Mouse (Mus musculus): Measurements from ENCODE around the gene Olfr1032.
"Not testable (repeated sequence)": the region's sequence is repeated elsewhere in the genome, so short reads cannot be mapped to it uniquely, and the experiment has no call there.

The Olfr1032 gene

DNA sequence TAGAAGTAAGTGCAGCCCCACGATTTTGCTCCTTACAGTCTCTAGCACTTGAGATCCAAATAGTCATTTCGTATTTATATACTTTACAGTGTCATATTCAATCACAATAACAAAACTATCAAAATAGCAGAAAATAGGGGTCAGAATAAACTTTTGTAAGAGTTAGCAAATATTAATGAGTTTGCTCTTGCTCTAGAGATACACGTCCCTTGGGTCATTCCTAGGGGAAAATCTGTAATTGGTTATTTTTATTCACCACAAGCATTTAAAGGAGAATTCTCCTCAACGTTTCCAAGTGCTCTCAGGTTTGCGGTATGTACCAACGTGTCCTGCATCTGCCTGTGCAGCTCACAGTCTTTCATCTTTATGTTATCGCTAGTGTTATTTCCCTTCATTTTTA lies at the start of gene Olfr1032:
Gene Olfr1032 (plus strand): TSS at position 301 of the 400 bp plus-strand sequence.
- DNase-seq (ENCODE audit: low spot score), result no peak

DNA sequence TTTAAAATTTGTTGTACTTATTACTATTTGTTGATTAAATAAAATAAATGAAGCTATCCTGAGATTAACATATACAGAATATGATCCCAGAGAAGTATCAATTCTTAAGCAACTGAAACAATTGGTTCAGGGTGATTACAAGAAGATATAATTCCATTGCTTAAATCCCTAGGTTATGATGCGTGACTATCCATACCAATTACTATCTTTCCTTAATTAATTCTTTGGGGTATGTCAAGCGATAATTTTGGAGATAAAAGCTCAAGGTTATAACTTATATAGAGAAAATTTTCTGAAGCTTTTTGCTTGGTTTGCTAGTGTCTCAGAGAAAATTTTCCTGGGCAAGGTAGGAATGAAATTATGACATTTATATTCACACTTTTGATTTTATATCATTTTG lies 31.7 kb upstream of the Olfr1032 start, which contains the start of gene Olfr1029:
Gene Olfr1029 (plus strand): TSS at position 301 of the 400 bp plus-strand sequence.
- DNase-seq (ENCODE audit: low spot score), result no peak

DNA sequence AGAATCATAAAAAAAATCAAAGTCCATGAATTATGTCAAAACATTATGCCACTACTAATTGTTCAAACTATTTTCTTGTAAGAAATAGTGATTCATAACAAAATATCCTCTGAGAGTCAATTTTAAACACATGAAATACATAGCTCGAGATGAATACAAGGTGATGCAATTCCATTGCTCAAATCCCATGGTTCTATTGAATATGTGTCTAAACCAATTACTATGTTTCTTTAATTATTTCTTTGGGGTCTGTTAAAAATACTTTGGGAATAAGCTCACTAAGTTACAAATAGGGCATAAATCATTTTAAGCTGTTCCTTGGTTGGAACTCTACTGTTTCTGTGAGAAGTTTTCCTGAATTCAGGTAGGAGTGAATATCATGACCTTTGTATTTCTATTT lies 26.4 kb upstream of the Olfr1032 start, which contains the start of gene Olfr1030:
Gene Olfr1030 (plus strand): TSS at position 301 of the 400 bp plus-strand sequence.
- no peak for DNase-seq (ENCODE audit: low spot score)

DNA sequence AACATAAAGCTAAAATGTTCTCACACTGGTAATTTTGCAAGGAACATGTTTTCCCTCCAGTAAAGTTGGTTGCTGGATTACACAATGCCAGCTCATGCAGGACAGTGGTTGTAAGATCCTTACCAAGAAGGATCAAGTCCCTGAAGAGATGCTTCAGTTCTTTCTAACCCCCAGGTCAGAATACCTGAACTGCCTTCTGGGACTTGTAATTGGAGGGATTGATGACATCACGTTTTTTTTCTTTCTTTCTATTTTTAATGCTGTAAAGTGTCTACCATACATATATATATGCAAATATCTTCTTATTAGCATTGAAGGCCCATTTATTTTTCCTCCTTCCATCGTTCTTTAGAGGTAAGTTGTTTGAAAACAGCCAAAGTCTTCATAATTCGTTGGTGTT lies 15.3 kb upstream of the Olfr1032 start, which contains the start of gene Olfr1031:
Gene Olfr1031 (plus strand): TSS at position 301 of the 400 bp plus-strand sequence.
- no peak for DNase-seq (ENCODE audit: low spot score)

DNA sequence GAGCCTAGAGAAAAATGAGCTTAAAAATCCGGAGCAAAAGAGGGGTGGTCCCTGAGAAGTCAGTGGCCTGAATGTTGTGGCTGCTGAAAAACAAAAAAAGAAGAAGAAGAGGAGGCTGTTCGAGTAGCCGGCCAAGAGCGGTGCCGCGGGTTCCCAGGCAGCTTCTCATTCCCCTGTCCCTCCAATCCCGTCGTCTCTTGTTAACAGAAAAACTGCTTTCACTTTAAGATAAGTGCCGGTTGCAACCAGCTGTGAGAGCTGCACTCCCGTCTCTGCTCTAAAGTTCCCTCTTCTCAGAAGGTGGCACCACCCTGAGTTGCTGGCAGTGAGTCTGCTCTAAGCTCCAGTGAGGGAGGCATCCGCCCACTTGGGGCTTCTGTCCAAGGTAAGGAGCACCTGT lies 15.1 kb downstream of the Olfr1032 start, which contains the start of gene Olfr1033:
Gene Olfr1033 (plus strand): TSS at position 228 of the 400 bp plus-strand sequence.
- DNase-seq (ENCODE audit: low spot score), result not testable (repeated sequence)

DNA sequence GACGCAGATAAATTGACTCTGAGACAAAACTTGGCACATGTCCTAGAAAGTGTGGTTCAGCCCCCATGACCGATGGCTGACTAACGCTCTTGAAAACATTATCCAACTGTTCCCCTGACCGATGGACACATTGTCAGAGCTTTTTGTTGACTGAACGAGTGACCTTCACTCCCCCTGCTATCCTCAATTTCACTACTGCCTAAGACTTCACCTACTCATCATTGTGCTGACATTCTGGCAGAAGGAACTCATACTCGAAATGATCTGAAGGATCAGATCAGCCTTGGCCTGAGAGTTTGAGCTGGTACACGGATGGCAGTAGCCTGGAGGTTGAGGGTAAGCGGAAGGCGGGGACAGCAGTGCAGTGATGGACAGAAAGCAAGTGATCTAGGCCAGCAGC lies 16.2 kb downstream of the Olfr1032 start:
- not testable (repeated sequence) for DNase-seq (ENCODE audit: low spot score)

DNA sequence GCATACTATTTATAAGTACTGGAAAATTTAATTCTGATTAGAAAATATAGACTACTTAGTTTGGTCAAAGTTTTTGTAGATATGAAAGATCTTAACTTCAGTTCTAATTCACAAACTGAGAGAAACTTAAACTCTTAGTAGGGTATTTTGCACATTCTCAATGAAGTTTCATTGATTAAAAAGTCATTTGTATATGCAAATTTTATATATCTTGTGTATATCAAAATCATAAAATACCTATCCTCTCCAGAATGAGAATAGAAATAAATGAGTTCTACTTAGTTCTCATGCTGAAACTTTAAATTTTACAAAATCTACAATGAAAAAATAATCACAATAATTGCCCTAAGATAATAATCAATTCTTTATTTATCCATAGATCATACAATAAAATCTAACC lies 40.2 kb downstream of the Olfr1032 start, which contains the start of gene Olfr1034:
Gene Olfr1034 (plus strand): TSS at position 301 of the 400 bp plus-strand sequence.
- no peak for DNase-seq (ENCODE audit: low spot score)

DNA sequence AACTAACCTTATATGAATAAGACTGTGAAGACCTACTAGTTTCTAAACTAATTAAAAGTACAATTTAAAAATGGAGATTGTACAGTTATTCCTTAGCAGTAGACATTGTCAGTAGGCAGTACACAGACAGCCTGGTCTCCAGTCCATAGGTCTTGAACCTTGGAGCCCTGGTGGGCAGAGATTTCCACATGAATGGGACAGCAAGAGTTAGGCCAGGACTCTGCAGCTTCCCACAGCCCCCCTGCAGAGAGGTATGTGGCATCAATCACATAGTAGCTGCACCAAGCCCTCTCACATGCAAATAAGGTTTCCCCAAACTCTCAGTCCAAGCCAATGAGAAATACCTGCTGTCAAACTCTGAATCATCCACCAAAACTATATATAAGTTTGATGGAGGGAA lies 45.4 kb downstream of the Olfr1032 start:
- DNase-seq (ENCODE audit: low spot score), result not testable (repeated sequence)
